28 mouse cellular contexts compared by ENCODE assay signal in genomic region chr5:121197337-121197736, GRCm38 (mm10). TPM values are rescaled to one million over a fixed set of nuclear protein-coding genes. Genes with fewer than 3 reads are reported as not detected.
DNase-seq lines count a peak whose midpoint lies in the region; ATAC-seq and TF ChIP-seq lines count a peak whose summit lies in the region.
"Had no signal": no experiment of that assay in that cellular context is flagged by ENCODE, and none has a peak within 500 bp of the region (broad histone marks: within the 10 kb centered on the region; RNA-seq: fewer than 3 reads in every experiment).

No protein-coding gene starts in this region.

- WGBS in liver, embryonic 12.5 days (ENCODE audit: insufficient replicate concordance), result 76% methylated on average over 2 of the region's 2 CpGs
- WGBS in liver, postnatal 0 days (ENCODE audit: insufficient replicate concordance), result 70% methylated on average over 2 of the region's 2 CpGs

- intact Hi-C loops in gastrocnemius, postnatal 36 days (cut with DNase I), result no loop called here

- DNase-seq in MEL (ENCODE audit: low read depth, low spot score), result peak; percentile 55
- no peak for DNase-seq in liver, postnatal 0 days
- no peak for DNase-seq in lung, postnatal 36 days
- no peak for DNase-seq in urinary bladder, postnatal 10 days (ENCODE audit: low spot score)
- no peak for DNase-seq in left cerebral cortex, adult 9 months (ENCODE audit: low spot score in 2 of 2)
- no peak for DNase-seq in gastrocnemius, postnatal 36 days
- DNase-seq: adrenal gland, adult 8-10 months; B cell, adult 2 months; cerebellum, adult 11-12 months; cerebellum, adult 9-11 months; gastrocnemius, adult 2 months; kidney, adult 2 months; kidney, postnatal 36 days; left cerebral cortex, postnatal 4 days; lung, embryonic 14.5 days; lung, postnatal 14 days; spleen, adult 18-20 months; thymus, postnatal 14 days had no signal

- no peaks in the 10 kb centered on the region for H3K9me3 ChIP-seq in MEL (replicated peaks; ENCODE audit: insufficient read depth, low read length)
- H3K9me3 ChIP-seq in liver, embryonic 12.5 days (replicated peaks), result no peaks in the 10 kb centered on the region
- no peaks in the 10 kb centered on the region for H3K9me3 ChIP-seq in liver, postnatal 0 days (ENCODE audit: low read length)
- H3K9me3 ChIP-seq: embryonic facial prominence, embryonic 13.5 days; forebrain, embryonic 10.5 days; forebrain, embryonic 15.5 days; heart, embryonic 10.5 days; heart, embryonic 15.5 days; midbrain, embryonic 13.5 days had no signal

- TF ChIP-seq EP300 in MEL (IDR thresholded peaks at IDR 0.05; ENCODE audit: low read depth in 1 of 2, low read length in 2 of 2), result no peak
- TF ChIP-seq EP300 in liver, postnatal 0 days (IDR thresholded peaks at IDR 0.05; ENCODE audit: low read depth), result no peak

- no peak for TF ChIP-seq POLR2A in MEL (IDR thresholded peaks at IDR 0.05; ENCODE audit: control insufficient read depth in 1 of 2, insufficient read depth in 1 of 2, low read depth in 1 of 2, low read length in 2 of 2, poor library complexity in 1 of 2)

- no peak overlapping the region for H3K4me2 ChIP-seq in liver, embryonic 12.5 days
- no peak overlapping the region for H3K4me2 ChIP-seq in liver, postnatal 0 days (ENCODE audit: low read depth, low read length)
- H3K4me2 ChIP-seq: embryonic facial prominence, embryonic 13.5 days; forebrain, embryonic 15.5 days; heart, embryonic 15.5 days; lung, embryonic 14.5 days; midbrain, embryonic 13.5 days had no signal

- peaks cover 0 to 22% of the 10 kb centered on the region in 2 experiments; a peak in 2 of 4 replicates for H3K36me3 ChIP-seq in MEL (ENCODE audit: control insufficient read depth in 1 of 2, insufficient read depth in 2 of 2, low read length in 2 of 2)
- no peaks in the 10 kb centered on the region for H3K36me3 ChIP-seq in liver, embryonic 12.5 days
- no peaks in the 10 kb centered on the region for H3K36me3 ChIP-seq in liver, postnatal 0 days (replicated peaks; ENCODE audit: insufficient read depth, low read length)
- H3K36me3 ChIP-seq: embryonic facial prominence, embryonic 13.5 days; forebrain, embryonic 10.5 days; forebrain, embryonic 15.5 days; heart, embryonic 10.5 days; heart, embryonic 15.5 days; midbrain, embryonic 13.5 days had no signal

- no peak for ATAC-seq in liver, embryonic 12.5 days
- ATAC-seq in liver, postnatal 0 days, result no peak
- ATAC-seq: forebrain, embryonic 15.5 days; hindbrain, embryonic 16.5 days; midbrain, embryonic 13.5 days had no signal

- H3K4me1 ChIP-seq in MEL (ENCODE audit: control insufficient read depth in 1 of 2, insufficient read depth in 2 of 2, low read length in 2 of 2), result peaks cover 6 to 19% of the 10 kb centered on the region in 2 experiments; a peak in 3 of 4 replicates
- peaks cover 70% of the 10 kb centered on the region for H3K4me1 ChIP-seq in liver, embryonic 12.5 days
- H3K4me1 ChIP-seq in liver, postnatal 0 days (ENCODE audit: insufficient read depth), result peaks cover 20% of the 10 kb centered on the region
- H3K4me1 ChIP-seq: embryonic facial prominence, embryonic 13.5 days; forebrain, embryonic 10.5 days; forebrain, embryonic 15.5 days; heart, embryonic 10.5 days; heart, embryonic 15.5 days; midbrain, embryonic 13.5 days had no signal

- no peak for TF ChIP-seq CTCF in MEL (IDR thresholded peaks at IDR 0.05 in 2 of 3, conservative IDR thresholded peaks at IDR 0.05 in 1 of 3; ENCODE audit: control insufficient read depth in 1 of 3, insufficient read depth in 1 of 3, low read depth in 2 of 3, low read length in 3 of 3, poor library complexity in 1 of 3, severe bottlenecking in 1 of 3)
- no peak for TF ChIP-seq CTCF in liver, postnatal 0 days (IDR thresholded peaks at IDR 0.05; ENCODE audit: low read depth)

- peak overlapping the region; percentile 59; the same call in 1 of the 2 replicates for H3K27ac ChIP-seq in MEL (ENCODE audit: control insufficient read depth, low read depth, low read length)
- H3K27ac ChIP-seq in liver, embryonic 12.5 days, result peak overlapping the region; percentile 74
- peak overlapping the region; percentile 37 for H3K27ac ChIP-seq in liver, postnatal 0 days (ENCODE audit: low read depth)
- H3K27ac ChIP-seq: embryonic facial prominence, embryonic 13.5 days; forebrain, embryonic 10.5 days; forebrain, embryonic 15.5 days; gastrocnemius, adult 2 months; heart, embryonic 10.5 days; heart, embryonic 15.5 days; layer of hippocampus, adult 2 months; left cerebral cortex, adult 2 months; midbrain, embryonic 13.5 days had no signal

- no peak overlapping the region; a peak in 1 of 4 replicates for H3K4me3 ChIP-seq in MEL (ENCODE audit: control insufficient read depth in 1 of 2, insufficient read depth in 1 of 2, low read depth in 2 of 2, low read length in 2 of 2)
- no peak overlapping the region for H3K4me3 ChIP-seq in liver, embryonic 12.5 days
- no peak overlapping the region for H3K4me3 ChIP-seq in liver, postnatal 0 days (ENCODE audit: low read depth, low read length)
- H3K4me3 ChIP-seq: embryonic facial prominence, embryonic 13.5 days; forebrain, embryonic 10.5 days; forebrain, embryonic 15.5 days; gastrocnemius, adult 2 months; heart, embryonic 10.5 days; heart, embryonic 15.5 days; layer of hippocampus, adult 2 months; left cerebral cortex, adult 2 months; midbrain, embryonic 13.5 days had no signal

- TF ChIP-seq RAD21 in MEL (IDR thresholded peaks at IDR 0.05; ENCODE audit: low read depth, low read length), result no peak

- no peaks in the 10 kb centered on the region; the same call in 1 of the 2 replicates for H3K79me2 ChIP-seq in MEL (ENCODE audit: control insufficient read depth, insufficient read depth, low read length, poor library complexity)

- no peak overlapping the region for H3K9ac ChIP-seq in MEL (ENCODE audit: control insufficient read depth, low read depth, low read length, poor library complexity, severe bottlenecking)
- H3K9ac ChIP-seq in liver, embryonic 12.5 days, result peak overlapping the region; percentile 6; the same call in 1 of the 2 replicates
- H3K9ac ChIP-seq in liver, postnatal 0 days (replicated peaks), result no peak overlapping the region
- H3K9ac ChIP-seq: embryonic facial prominence, embryonic 13.5 days; forebrain, embryonic 15.5 days; heart, embryonic 15.5 days; lung, embryonic 14.5 days; midbrain, embryonic 13.5 days had no signal

- H3K27me3 ChIP-seq in MEL (ENCODE audit: control insufficient read depth in 1 of 2, insufficient read depth in 2 of 2, low read length in 2 of 2), result no peaks in the 10 kb centered on the region
- no peaks in the 10 kb centered on the region for H3K27me3 ChIP-seq in liver, embryonic 12.5 days (replicated peaks)
- H3K27me3 ChIP-seq in liver, postnatal 0 days (ENCODE audit: insufficient read depth, low read length), result no peaks in the 10 kb centered on the region
- H3K27me3 ChIP-seq: embryonic facial prominence, embryonic 13.5 days; forebrain, embryonic 15.5 days; heart, embryonic 15.5 days had no signal

TF ChIP-seq in MEL, 35 proteins besides CTCF, POLR2A, EP300 and RAD21:
- TF ChIP-seq ZNF384 (IDR thresholded peaks at IDR 0.05; ENCODE audit: low read depth, low read length) (0 out of 2 replicates have a peak, but pooled peaks have one; percentile 27), USF1 (IDR thresholded peaks at IDR 0.05; ENCODE audit: low read depth, low read length) (no peak), ELF1 (IDR thresholded peaks at IDR 0.05; ENCODE audit: low read depth, low read length) (no peak), MAFK (IDR thresholded peaks at IDR 0.05; ENCODE audit: borderline replicate concordance, low read depth, low read length) (no peak), ETS1 (IDR thresholded peaks at IDR 0.05; ENCODE audit: low read depth, low read length) (no peak), SIN3A (IDR thresholded peaks at IDR 0.05; ENCODE audit: low read length) (no peak), MXI1 (IDR thresholded peaks at IDR 0.05; ENCODE audit: low read depth, low read length) (0 out of 2 replicates have a peak, but pooled peaks have one; percentile 1)

RNA-seq across cellular contexts. Expression of gene Ptpn11, which starts 6.1 kb away (rescaled TPM):
- total RNA-seq in MEL (2012; rRNA removed), result 41.4 and 46.5 TPM in 2 replicates
- polyA plus RNA-seq in MEL (2012; ENCODE audit: insufficient read depth in 1 of 2, insufficient read length in 2 of 2, low read depth in 1 of 2, low replicate concordance in 2 of 2, missing spikeins in 1 of 2), result 10 to 100 TPM; 43.6 to 55.0 TPM
- polyA plus RNA-seq in liver, embryonic 12.5 days (2016; fragmentation: Nextera tagmentation; extraction: Ambion mirVana), result 15.2 and 15.8 TPM in 2 replicates
- polyA plus RNA-seq in liver, postnatal 0 days (2015; fragmentation: Nextera tagmentation; extraction: Ambion mirVana), result 9.6 and 10.6 TPM in 2 replicates
- 10 to 100 TPM; 59.1 to 77.7 TPM for total RNA-seq in gastrocnemius, postnatal 36 days (2021)

RNA-seq across cellular contexts. Expression of gene Rpl6, which starts 6.9 kb away (rescaled TPM):
- total RNA-seq in MEL (2012; rRNA removed), result 2,653 and 2,779 TPM in 2 replicates
- 1,000 to 10,000 TPM in 1 of 2 experiments, 100 to 1,000 TPM in 1; 850 to 2,901 TPM for polyA plus RNA-seq in MEL (2012; ENCODE audit: insufficient read depth in 1 of 2, insufficient read length in 2 of 2, low read depth in 1 of 2, low replicate concordance in 2 of 2, missing spikeins in 1 of 2)
- 590 and 602 TPM in 2 replicates for polyA plus RNA-seq in liver, embryonic 12.5 days (2016; fragmentation: Nextera tagmentation; extraction: Ambion mirVana)
- 315 and 325 TPM in 2 replicates for polyA plus RNA-seq in liver, postnatal 0 days (2015; fragmentation: Nextera tagmentation; extraction: Ambion mirVana)
- total RNA-seq in gastrocnemius, postnatal 36 days (2021), result 100 to 1,000 TPM; 382 to 446 TPM

RNA-seq across cellular contexts. Expression of gene Hectd4, which starts 22.7 kb away (rescaled TPM):
- 6.9 and 7.0 TPM in 2 replicates for total RNA-seq in MEL (2012; rRNA removed)
- 10 to 100 TPM in 1 of 2 experiments, not detected in 1; 10.8 TPM for polyA plus RNA-seq in MEL (2012; ENCODE audit: insufficient read depth in 1 of 2, insufficient read length in 2 of 2, low read depth in 1 of 2, low replicate concordance in 2 of 2, missing spikeins in 1 of 2)
- 13.3 and 14.4 TPM in 2 replicates for polyA plus RNA-seq in liver, embryonic 12.5 days (2016; fragmentation: Nextera tagmentation; extraction: Ambion mirVana)
- polyA plus RNA-seq in liver, postnatal 0 days (2015; fragmentation: Nextera tagmentation; extraction: Ambion mirVana), result 3.3 and 3.6 TPM in 2 replicates
- 10 to 100 TPM; 10.9 to 12.1 TPM for total RNA-seq in gastrocnemius, postnatal 36 days (2021)
